Mouse (Mus musculus): Measurements from ENCODE around the gene Thrap3. TPM values are rescaled to one million over a fixed set of nuclear protein-coding genes. Genes with fewer than 3 reads are reported as not detected.

Gene Thrap3
- total RNA-seq (2022): 100 to 1,000 TPM; 203 to 250 (median 221) TPM

- DNase-seq: peak; percentile 99
Observed at GRCm38 (mm10) chr4:126202303-126203181, at the start of gene Thrap3. Thrap3 (minus strand) TSS chr4:126202760.

- DNase-seq: no peak
Observed at GRCm38 (mm10) chr4:126251655-126252254, 49.2 kb upstream of the Thrap3 start.

GRCm38 (mm10) chr4:126250659-126251058, 48.1 kb upstream of the Thrap3 start:
- DNase-seq: no peak

- DNase-seq: no peak
Observed at GRCm38 (mm10) chr4:126248261-126248868, 45.8 kb upstream of the Thrap3 start.

GRCm38 (mm10) chr4:126246202-126246889, 43.8 kb upstream of the Thrap3 start:
- no peak for DNase-seq

- no peak for DNase-seq
Observed at GRCm38 (mm10) chr4:126242510-126242909, 40.0 kb upstream of the Thrap3 start.

GRCm38 (mm10) chr4:126241956-126242355, 39.4 kb upstream of the Thrap3 start:
- DNase-seq: no peak

GRCm38 (mm10) chr4:126239862-126240475, 37.4 kb upstream of the Thrap3 start:
- no peak for DNase-seq

GRCm38 (mm10) chr4:126237721-126238242, 35.2 kb upstream of the Thrap3 start:
- no peak for DNase-seq

GRCm38 (mm10) chr4:126236467-126237280, 34.1 kb upstream of the Thrap3 start:
- no peak for DNase-seq

- DNase-seq: no peak
Observed at GRCm38 (mm10) chr4:126235191-126235590, 32.6 kb upstream of the Thrap3 start.

GRCm38 (mm10) chr4:126234496-126235175, 32.1 kb upstream of the Thrap3 start:
- no peak for DNase-seq

GRCm38 (mm10) chr4:126233676-126234308, 31.2 kb upstream of the Thrap3 start:
- DNase-seq: no peak

- no peak for DNase-seq
Observed at GRCm38 (mm10) chr4:126229900-126230299, 27.3 kb upstream of the Thrap3 start.

GRCm38 (mm10) chr4:126228144-126228543, 25.6 kb upstream of the Thrap3 start:
- no peak for DNase-seq

- peak; percentile 84 for DNase-seq
Observed at GRCm38 (mm10) chr4:126227077-126227761, 24.7 kb upstream of the Thrap3 start.

GRCm38 (mm10) chr4:126226640-126227039, 24.1 kb upstream of the Thrap3 start:
- peak; percentile 52 for DNase-seq

- no peak for DNase-seq
Observed at GRCm38 (mm10) chr4:126222631-126223030, 20.1 kb upstream of the Thrap3 start.

GRCm38 (mm10) chr4:126220045-126220444, 17.5 kb upstream of the Thrap3 start:
- no peak for DNase-seq

Measured in adrenal gland, adult 8-10 months (tissue).